Mouse (Mus musculus): ENCODE measurements around the gene Bod1l. TPM values are rescaled to one million over a fixed set of nuclear protein-coding genes. Genes with fewer than 3 reads are reported as not detected.

The Bod1l gene
- 42.2 TPM for total RNA-seq (2023)

GRCm38 (mm10) chr5:41844147-41844529, at the start of gene Bod1l:
Gene Bod1l, minus strand, starts transcription at chr5:41844315.

GRCm38 (mm10) chr5:41763731-41764721, 80.1 kb downstream of the Bod1l start, which contains the start of gene Nkx3-2:
Gene Nkx3-2, minus strand, starts transcription at chr5:41764501.

Other genes with a start within 250 kb of the Bod1l start
- gene Rab28, start 136.2 kb downstream of the Bod1l start, total RNA-seq (2023), result 21.3 TPM
- not detected for gene Nkx3-2, start 79.8 kb downstream of the Bod1l start, total RNA-seq (2023)
- gene Gm16223, start 223.6 kb upstream of the Bod1l start, total RNA-seq (2023), result not detected